ENCODE assay signal across 8 mouse cellular contexts in the genomic region with DNA sequence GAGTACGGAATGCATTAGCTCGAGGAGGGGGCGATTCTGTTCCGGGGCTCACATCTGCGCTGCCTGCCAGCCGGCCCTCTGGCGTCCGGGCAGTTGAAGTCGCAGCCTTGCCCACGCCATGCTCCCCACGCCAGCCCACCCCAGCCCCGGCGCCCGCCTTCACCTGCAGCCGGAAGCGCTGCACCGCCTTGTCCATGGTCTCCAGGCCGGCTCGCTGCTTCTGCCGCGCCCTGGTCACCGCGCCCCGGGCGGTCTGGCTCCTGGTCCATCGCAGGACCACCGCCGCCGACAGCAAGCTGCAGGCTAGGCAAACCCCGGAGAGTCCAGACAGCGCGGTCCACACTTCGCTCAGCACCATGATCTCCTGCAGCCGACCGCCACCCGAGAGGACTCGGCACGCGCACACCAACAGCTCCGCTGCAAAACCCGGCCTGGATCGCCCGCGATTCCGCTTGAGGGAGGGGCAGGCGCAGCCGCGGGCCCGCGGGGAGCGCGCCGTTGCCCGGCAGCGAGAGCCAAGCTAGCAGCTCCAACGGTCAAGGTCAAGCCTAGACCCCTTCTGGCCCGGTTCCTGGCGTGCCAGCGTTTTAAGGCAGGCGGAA. TPM values are rescaled to one million over a fixed set of nuclear protein-coding genes. Genes with fewer than 3 reads are reported as not detected.
DNase-seq lines count a peak whose midpoint lies in the region; ATAC-seq and TF ChIP-seq lines count a peak whose summit lies in the region.

No protein-coding gene starts in this region.

- H3K27me3 ChIP-seq in hindbrain, postnatal 0 days (ENCODE audit: insufficient read depth, low read length): 0 out of 2 replicates have a peak, but pooled peaks cover 4% of the 10 kb centered on the region

- 2% methylated on average over 53 of the region's 60 CpGs for WGBS in hindbrain, postnatal 0 days

- TF ChIP-seq CTCF in hindbrain, postnatal 0 days (IDR thresholded peaks at IDR 0.05; ENCODE audit: low read depth): peak; percentile 17; the same call in 1 of the 2 replicates

- no peaks in the 10 kb centered on the region for H3K36me3 ChIP-seq in hindbrain, postnatal 0 days (ENCODE audit: insufficient read depth, low read length)

- H3K4me1 ChIP-seq in hindbrain, postnatal 0 days (ENCODE audit: insufficient read depth, low read length): no peaks in the 10 kb centered on the region

- peak overlapping the region; percentile 69 for H3K9ac ChIP-seq in hindbrain, postnatal 0 days (replicated peaks; ENCODE audit: low read length)

- peak overlapping the region; percentile 75 for H3K4me3 ChIP-seq in hindbrain, postnatal 0 days (ENCODE audit: low read length)

- DNase-seq in R1 (ENCODE audit: low read depth, low spot score): peak; percentile 85
- DNase-seq in cerebellum, postnatal 36 days: peak; percentile 77 to 80
- peak; percentile 16 to 28 for DNase-seq in gastrocnemius, adult 8-10 months (ENCODE audit: low spot score in 2 of 2)
- DNase-seq in hindbrain, postnatal 0 days (ENCODE audit: low spot score): peak; percentile 83
- DNase-seq in left cerebral cortex, postnatal 10 days (ENCODE audit: extremely low spot score in 1 of 2, low spot score in 2 of 2): peak; percentile 63 to 83
- DNase-seq in right cerebral cortex, postnatal 10 days (ENCODE audit: low spot score in 2 of 2): peak; percentile 86 to 88
- DNase-seq in urinary bladder, postnatal 25 days (ENCODE audit: low spot score): peak; percentile 66

- ATAC-seq in hindbrain, postnatal 0 days: peak; percentile 88
- peak; percentile 89 for ATAC-seq in megakaryocyte progenitor cell, adult 5-6 weeks (replicated peaks; ENCODE audit: poor library complexity)

- H3K4me2 ChIP-seq in hindbrain, postnatal 0 days (ENCODE audit: low read depth, low read length): peak overlapping the region; percentile 91

- peak overlapping the region; percentile 60 for H3K27ac ChIP-seq in hindbrain, postnatal 0 days

- intact Hi-C loops in left cerebral cortex, postnatal 10 days (cut with DNase I): no loop called here

- no peaks in the 10 kb centered on the region for H3K9me3 ChIP-seq in hindbrain, postnatal 0 days (ENCODE audit: low read length)

RNA-seq across cellular contexts. Expression of a gene that starts 0.3 kb away (rescaled TPM):
- total RNA-seq in gastrocnemius, adult 8-10 months (2022): under 1 TPM in 3 of 4 experiments, not detected in 1; 0.07 to 0.35 (median 0.12) TPM
- 17.6 and 48.1 TPM in 2 replicates for total RNA-seq in hindbrain, postnatal 0 days (2014; rRNA removed)
- 23.2 and 25.2 TPM in 2 replicates for polyA plus RNA-seq in hindbrain, postnatal 0 days (2015; fragmentation: Nextera tagmentation; extraction: Ambion mirVana)
- total RNA-seq in left cerebral cortex, postnatal 10 days (2021): 10 to 100 TPM; 70.6 to 70.8 TPM
- total RNA-seq in megakaryocyte progenitor cell, adult 5-6 weeks (2015): 0.83 and 1.2 TPM in 2 replicates
- 0.58 and 1.7 TPM in 2 replicates for total RNA-seq in megakaryocyte progenitor cell, adult 5-6 weeks (2017)

RNA-seq across cellular contexts. Expression of a gene that starts 36.3 kb away (rescaled TPM):
- 10 to 100 TPM; 13.3 to 13.5 (median 13.4) TPM for total RNA-seq in gastrocnemius, adult 8-10 months (2022)
- total RNA-seq in hindbrain, postnatal 0 days (2014; rRNA removed): 13.6 and 14.6 TPM in 2 replicates
- 10.4 TPM in 2 replicates for polyA plus RNA-seq in hindbrain, postnatal 0 days (2015; fragmentation: Nextera tagmentation; extraction: Ambion mirVana)
- total RNA-seq in left cerebral cortex, postnatal 10 days (2021): 1 to 10 TPM; 6.8 to 7.3 TPM
- 8.2 and 8.9 TPM in 2 replicates for total RNA-seq in megakaryocyte progenitor cell, adult 5-6 weeks (2015)
- 8.7 and 8.9 TPM in 2 replicates for total RNA-seq in megakaryocyte progenitor cell, adult 5-6 weeks (2017)

RNA-seq across cellular contexts. Expression of a gene that starts 57.5 kb away (rescaled TPM):
- 100 to 1,000 TPM; 732 to 881 (median 822) TPM for total RNA-seq in gastrocnemius, adult 8-10 months (2022)
- total RNA-seq in hindbrain, postnatal 0 days (2014; rRNA removed): 186 and 220 TPM in 2 replicates
- 559 and 586 TPM in 2 replicates for polyA plus RNA-seq in hindbrain, postnatal 0 days (2015; fragmentation: Nextera tagmentation; extraction: Ambion mirVana)
- total RNA-seq in left cerebral cortex, postnatal 10 days (2021): 100 to 1,000 TPM; 411 to 421 TPM
- 497 and 547 TPM in 2 replicates for total RNA-seq in megakaryocyte progenitor cell, adult 5-6 weeks (2015)
- total RNA-seq in megakaryocyte progenitor cell, adult 5-6 weeks (2017): 395 and 400 TPM in 2 replicates

RNA-seq across cellular contexts. Expression of a gene that starts 57.7 kb away (rescaled TPM):
- 10 to 100 TPM; 16.3 to 22.4 (median 18.6) TPM for total RNA-seq in gastrocnemius, adult 8-10 months (2022)
- total RNA-seq in hindbrain, postnatal 0 days (2014; rRNA removed): 129 and 133 TPM in 2 replicates
- polyA plus RNA-seq in hindbrain, postnatal 0 days (2015; fragmentation: Nextera tagmentation; extraction: Ambion mirVana): 60.2 and 61.9 TPM in 2 replicates
- total RNA-seq in left cerebral cortex, postnatal 10 days (2021): 10 to 100 TPM; 52.3 to 54.0 TPM
- total RNA-seq in megakaryocyte progenitor cell, adult 5-6 weeks (2015): 19.9 and 22.1 TPM in 2 replicates
- 16.1 and 23.7 TPM in 2 replicates for total RNA-seq in megakaryocyte progenitor cell, adult 5-6 weeks (2017)

Comparison
In these comparisons a context has a peak if more than half of its experiments do, and no peak if none do; other contexts are left out.
1. Peak in every context shown above with its lines: DNase-seq, ATAC-seq, H3K4me3 ChIP-seq and H3K27ac ChIP-seq.
2. DNase-seq: peak in every context shown above with its lines; median percentile 87 in right cerebral cortex, postnatal 10 days; 85 in R1; 83 in hindbrain, postnatal 0 days; 78 in cerebellum, postnatal 36 days; 73 in left cerebral cortex, postnatal 10 days; 66 in urinary bladder, postnatal 25 days; 22 in gastrocnemius, adult 8-10 months.